Mouse (Mus musculus) granulocyte monocyte progenitor cell, adult 5-6 weeks (primary cell): ENCODE data around the gene Spice1. TPM values are rescaled to one million over a fixed set of nuclear protein-coding genes. Genes with fewer than 3 reads are reported as not detected.

Experiments used
- total RNA-seq, 2 experiments: library from RNA; stranded (forward) in 1 of 2; stranded (reverse) in 1 of 2; fragments of 200-712, 200-1000 nt in 1 of 2; fragments of >200 nt in 1 of 2; fragmentation: Nextera tagmentation in 1 of 2; gene quantifications; 2 replicates each; pipeline ENCODE4 v1.2.3; 2014 to 2017

Gene Spice1
- total RNA-seq, 2 experiments from 2014 or later, result 19.8 to 37.4 TPM

Other genes with a start within 250 kb of the Spice1 start
- gene Atp6v1a, start 207.4 kb upstream of the Spice1 start, total RNA-seq (2014; fragmentation: Nextera tagmentation), result 34.9 and 41.3 TPM in 2 replicates
- 66.0 and 90.2 TPM in 2 replicates for gene Atp6v1a, start 207.4 kb upstream of the Spice1 start, total RNA-seq (2017)
- gene Naa50, start 207.3 kb upstream of the Spice1 start, total RNA-seq (2014; fragmentation: Nextera tagmentation), result 91.4 and 104 TPM in 2 replicates
- gene Naa50, start 207.3 kb upstream of the Spice1 start, total RNA-seq (2017), result 121 and 139 TPM in 2 replicates
- gene Usf3, start 173.9 kb upstream of the Spice1 start, total RNA-seq (2014; fragmentation: Nextera tagmentation), result 19.0 and 21.3 TPM in 2 replicates
- 9.1 and 10.2 TPM in 2 replicates for gene Usf3, start 173.9 kb upstream of the Spice1 start, total RNA-seq (2017)
- not detected in 2 replicates for gene Sidt1, start 13.9 kb upstream of the Spice1 start, total RNA-seq (2014; fragmentation: Nextera tagmentation)
- 0.26 TPM in 1 of 2 replicates, not detected in the other for gene Sidt1, start 13.9 kb upstream of the Spice1 start, total RNA-seq (2017)
- gene Cfap44, start 47.7 kb downstream of the Spice1 start, total RNA-seq (2014; fragmentation: Nextera tagmentation), result not detected in 2 replicates
- 0.26 TPM in 1 of 2 replicates, not detected in the other for gene Cfap44, start 47.7 kb downstream of the Spice1 start, total RNA-seq (2017)
- 0.30 TPM in 1 of 2 replicates, not detected in the other for gene Boc, start 211.8 kb downstream of the Spice1 start, total RNA-seq (2014; fragmentation: Nextera tagmentation)
- 0.05 and 0.47 TPM in 2 replicates for gene Boc, start 211.8 kb downstream of the Spice1 start, total RNA-seq (2017)